Mouse (Mus musculus) forebrain, embryonic 11.5 days (tissue): ENCODE results near the gene Fpgt. TPM values are rescaled to one million over a fixed set of nuclear protein-coding genes. Genes with fewer than 3 reads are reported as not detected.

Experiments
- ATAC-seq: fragments of 200-750 bp; cut with Nextera tagmentation; replicated peaks from 2 replicates; pipeline ENCODE4 v1.8.0; 2017; ENCODE audit warnings: moderate TSS enrichment; ENCODE audit not compliant: low FRiP score
- DNase-seq: peaks from one replicate; pipeline ENCODE4 v3.0.0-alpha.2; 2017; ENCODE audit warnings: low spot score
- H3K27ac ChIP-seq: fragments of 300-500 bp; sonication (generic); 2 replicates; pipeline ENCODE4 v1.5.1; 2014; ENCODE audit warnings: low read depth, low read length
- H3K27me3 ChIP-seq: fragments of 300-500 bp; sonication (generic); 2 replicates; pipeline ENCODE4 v1.6.1; 2014; ENCODE audit warnings: mild to moderate bottlenecking, low read length, mixed read lengths; ENCODE audit not compliant: control insufficient read depth, insufficient read depth
- H3K36me3 ChIP-seq: fragments of 300-500 bp; sonication (generic); 2 replicates; pipeline ENCODE4 v1.6.1; 2014; ENCODE audit warnings: mild to moderate bottlenecking, low read length, moderate library complexity, mixed read lengths; ENCODE audit not compliant: control insufficient read depth, insufficient read depth
- H3K4me1 ChIP-seq: fragments of 300-500 bp; sonication (generic); replicated peaks from 2 replicates; pipeline ENCODE4 v1.6.1; 2014; ENCODE audit warnings: low read length, mixed read lengths; ENCODE audit not compliant: control insufficient read depth, insufficient read depth
- H3K4me2 ChIP-seq: fragments of 300-500 bp; sonication (generic); 2 replicates; pipeline ENCODE4 v1.6.1; 2014; ENCODE audit warnings: low read depth, mild to moderate bottlenecking, low read length, moderate library complexity, mixed read lengths; ENCODE audit not compliant: severe bottlenecking
- H3K4me3 ChIP-seq: fragments of 300-500 bp; sonication (generic); 2 replicates; pipeline ENCODE4 v1.5.1; 2014; ENCODE audit warnings: low read depth, low read length
- H3K9ac ChIP-seq: fragments of 300-500 bp; sonication (generic); 2 replicates; pipeline ENCODE4 v1.6.1; 2014; ENCODE audit warnings: low read length
- H3K9me3 ChIP-seq: fragments of 300-500 bp; sonication (generic); 2 replicates; pipeline ENCODE4 v1.6.1; 2016; ENCODE audit warnings: low read length, mixed read lengths; ENCODE audit not compliant: control insufficient read depth
- WGBS: fragments of 180-500 bp; shearing (Covaris S2); extraction: QIAGEN DNeasy Blood & Tissue Kit; methylation state at CpG from one replicate; pipeline ENCODE4 v1.1.7; 2014; 5-methylcytosine and 5-hydroxymethylcytosine counted together
- polyA plus RNA-seq: library from polyadenylated mRNA; unstranded; fragments of >200 nt; fragmentation: Nextera tagmentation; extraction: Ambion mirVana; gene quantifications from 2 replicates; pipeline ENCODE4 v1.2.1, GENCODE M21; 2014

The Fpgt gene
- polyA plus RNA-seq, 1 experiment from 2014 or later = 20.5 TPM

- H3K4me3 ChIP-seq = no peak overlapping the region
- ATAC-seq (no peak), DNase-seq (no peak)
- no peak overlapping the region for H3K4me2 ChIP-seq
- H3K36me3 ChIP-seq = no peaks in the 10 kb centered on the region
- no peaks in the 10 kb centered on the region for H3K27me3 ChIP-seq
- no peaks in the 10 kb centered on the region for H3K9me3 ChIP-seq
- 81% methylated on average over 6 of the region's 6 CpGs for WGBS
- no peak overlapping the region for H3K27ac ChIP-seq
- H3K9ac ChIP-seq = no peak overlapping the region
- H3K4me1 ChIP-seq = no peaks in the 10 kb centered on the region
Measured at GRCm38 (mm10) chr3:155058800-155059448, 34.3 kb downstream of the Fpgt start.

DNA sequence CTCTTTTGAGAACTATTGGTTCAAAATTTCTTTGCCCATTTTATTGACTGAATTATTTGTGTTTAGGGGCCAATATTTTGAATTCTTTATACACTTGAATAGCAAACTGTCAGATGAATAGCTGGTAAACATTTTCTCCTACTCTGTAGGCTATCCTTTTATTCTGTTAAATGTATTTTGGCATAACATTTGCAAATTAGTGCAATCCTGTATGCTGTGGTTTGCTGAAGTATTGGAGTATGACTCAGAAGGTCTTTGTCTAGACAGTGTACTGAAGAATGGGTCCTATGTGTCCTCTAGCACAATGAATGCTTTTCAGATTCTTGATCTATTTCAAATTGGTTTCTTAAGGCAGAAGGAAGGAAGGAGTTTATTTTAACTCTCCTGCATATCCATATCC lies 35.6 kb downstream of the Fpgt start:
- Histone ChIP-seq H3K4me1 (no peaks in the 10 kb centered on the region), H3K36me3 (no peaks in the 10 kb centered on the region), H3K27me3 (no peaks in the 10 kb centered on the region), H3K4me3 (no peak overlapping the region), H3K9ac (no peak overlapping the region), H3K9me3 (no peaks in the 10 kb centered on the region), H3K27ac (no peak overlapping the region), H3K4me2 (no peak overlapping the region)
- no peak for DNase-seq
- no peak for ATAC-seq

DNA sequence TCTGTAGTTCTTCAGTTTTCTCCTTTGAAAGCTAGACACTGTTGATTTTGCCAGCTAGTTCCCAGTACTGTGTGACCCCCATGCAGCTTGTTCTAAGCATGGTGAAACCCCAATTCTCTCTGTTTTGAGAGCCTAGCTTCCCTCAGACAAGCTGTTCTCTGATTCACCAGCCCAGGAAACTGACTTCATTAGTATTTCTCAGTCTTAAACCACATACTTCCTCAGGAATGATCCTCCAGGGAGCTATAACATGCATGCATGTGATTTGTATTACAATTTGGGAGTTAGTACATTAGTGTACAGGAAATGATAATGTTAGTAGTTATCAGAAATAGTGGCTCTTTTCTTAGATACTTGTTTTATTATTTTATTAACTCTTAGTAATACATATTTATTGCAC lies 36.6 kb downstream of the Fpgt start:
- Histone ChIP-seq H3K27ac (no peak overlapping the region), H3K36me3 (no peaks in the 10 kb centered on the region), H3K4me1 (no peaks in the 10 kb centered on the region), H3K4me3 (no peak overlapping the region), H3K27me3 (no peaks in the 10 kb centered on the region), H3K9ac (no peak overlapping the region), H3K4me2 (no peak overlapping the region), H3K9me3 (no peaks in the 10 kb centered on the region)
- ATAC-seq (no peak), DNase-seq (no peak)

GRCm38 (mm10) chr3:155055231-155055916 lies 37.8 kb downstream of the Fpgt start, which contains the start of gene Tnni3k:
Tnni3k (minus strand) TSS chr3:155055407.
- ATAC-seq (no peak), DNase-seq (no peak)
- H3K27ac ChIP-seq = no peak within 1 kb of the TSS
- no peak within 1 kb of the TSS for H3K9ac ChIP-seq
- H3K36me3 ChIP-seq = no peaks in the 10 kb centered on the region
- no peaks in the 10 kb centered on the region for H3K27me3 ChIP-seq
- H3K4me1 ChIP-seq = no peaks in the 10 kb centered on the region
- H3K9me3 ChIP-seq = no peaks in the 10 kb centered on the region
- WGBS = 81% methylated on average over 6 of the region's 6 CpGs
- H3K4me2 ChIP-seq = no peak within 1 kb of the TSS
- no peak within 1 kb of the TSS for H3K4me3 ChIP-seq

DNA sequence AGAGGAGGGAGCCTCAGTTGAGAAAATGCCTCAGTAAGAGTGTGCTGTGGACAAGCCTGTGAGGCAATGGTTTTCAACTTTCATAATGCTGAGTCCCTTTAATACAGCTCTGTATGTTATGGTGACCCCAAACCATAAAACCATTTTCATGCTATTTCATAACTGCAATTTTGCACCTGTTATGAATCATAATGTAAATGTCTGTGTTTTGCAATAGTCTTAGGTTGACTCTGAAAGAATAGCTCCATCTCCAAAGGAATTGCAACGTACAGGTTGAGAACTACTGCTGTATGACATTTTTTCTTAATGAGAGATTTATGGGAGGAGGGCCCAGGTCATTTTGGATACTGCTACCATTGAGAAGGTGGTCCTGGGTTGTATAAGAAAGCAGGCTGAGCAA lies 40.0 kb downstream of the Fpgt start:
- no peak overlapping the region for H3K27ac ChIP-seq
- 84% methylated on average over 1 of the region's 1 CpGs for WGBS
- no peak overlapping the region for H3K9ac ChIP-seq
- no peaks in the 10 kb centered on the region for H3K9me3 ChIP-seq
- DNase-seq (no peak), ATAC-seq (no peak)
- H3K4me1 ChIP-seq = no peaks in the 10 kb centered on the region
- H3K36me3 ChIP-seq = no peaks in the 10 kb centered on the region
- no peak overlapping the region for H3K4me3 ChIP-seq
- H3K27me3 ChIP-seq = no peaks in the 10 kb centered on the region
- H3K4me2 ChIP-seq = no peak overlapping the region

DNA sequence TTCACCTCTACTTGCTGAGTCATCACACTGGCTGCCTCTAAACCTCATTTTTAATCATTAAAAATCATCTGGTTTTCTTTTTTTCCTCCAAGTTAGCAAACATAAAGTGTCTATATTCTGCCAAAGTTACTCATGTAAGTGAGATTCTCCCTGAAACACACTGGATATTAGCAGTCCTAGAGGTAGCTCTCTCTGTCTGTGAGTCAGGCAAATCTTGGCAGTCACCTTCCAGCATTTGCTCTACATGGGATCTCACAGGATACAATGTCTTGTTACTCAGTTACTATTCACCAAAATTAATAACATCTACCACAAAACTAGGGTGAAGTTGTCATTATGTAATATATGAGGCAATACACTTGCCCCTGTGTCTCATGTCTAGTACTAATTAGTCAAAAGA lies 41.2 kb downstream of the Fpgt start:
- no peak for ATAC-seq

DNA sequence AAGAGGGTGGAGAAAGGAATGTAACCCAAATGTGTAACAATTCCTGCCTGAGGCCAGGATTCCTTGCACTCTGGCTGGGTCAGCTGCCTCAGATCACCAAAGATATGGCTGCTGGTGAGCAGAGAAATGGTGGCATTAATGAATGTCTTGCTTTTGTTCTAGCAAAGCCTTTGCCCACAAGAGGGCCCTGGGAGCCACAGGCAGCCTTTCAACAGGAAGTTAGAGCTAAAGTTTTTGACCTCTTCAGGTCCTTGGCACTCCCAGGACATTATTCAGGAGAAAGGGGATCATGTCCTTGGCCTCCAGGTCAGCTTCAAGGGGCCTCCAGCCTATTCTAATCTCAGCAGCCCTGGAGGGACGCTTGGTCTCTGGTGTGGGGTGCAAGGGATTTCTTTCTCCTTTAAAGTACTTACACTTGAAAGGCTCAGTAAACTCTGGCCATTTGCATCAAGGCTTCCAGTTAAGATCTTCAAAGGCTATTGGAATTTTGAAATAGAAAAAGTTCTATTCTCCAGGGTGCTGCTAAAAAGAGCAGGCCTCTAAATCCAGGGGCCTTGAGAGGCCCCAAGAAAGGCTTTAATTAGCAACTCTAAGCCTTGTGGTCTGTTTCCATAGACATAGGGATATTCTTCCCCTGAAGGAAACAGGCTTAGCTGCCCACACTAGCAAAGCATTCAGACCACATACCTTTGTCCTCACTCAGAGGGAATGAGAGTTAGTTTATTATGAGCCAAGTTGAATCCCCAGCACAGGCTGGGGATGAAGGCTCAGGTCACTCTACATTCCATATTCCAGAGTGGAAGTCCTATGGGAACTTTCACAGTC lies 54.0 kb downstream of the Fpgt start:
- no peaks in the 10 kb centered on the region for H3K9me3 ChIP-seq
- DNase-seq (no peak), ATAC-seq (peak; percentile 78)
- no peak overlapping the region for H3K27ac ChIP-seq
- no peak overlapping the region for H3K9ac ChIP-seq
- 7% methylated on average over 1 of the region's 1 CpGs for WGBS
- peaks cover 4% of the 10 kb centered on the region; the same call in 1 of the 2 replicates for H3K4me1 ChIP-seq
- H3K36me3 ChIP-seq = no peaks in the 10 kb centered on the region
- no peak overlapping the region for H3K4me3 ChIP-seq
- H3K27me3 ChIP-seq = peaks cover 2% of the 10 kb centered on the region; the same call in 1 of the 2 replicates
- H3K4me2 ChIP-seq = no peak overlapping the region

More for the DNA sequence above, 41.2 kb downstream of the Fpgt start:
- no peaks in the 10 kb centered on the region for H3K4me1 ChIP-seq
- H3K9ac ChIP-seq = no peak overlapping the region
- no peaks in the 10 kb centered on the region for H3K9me3 ChIP-seq
- no peak overlapping the region for H3K4me3 ChIP-seq
- no peak for DNase-seq
- no peak overlapping the region for H3K4me2 ChIP-seq
- H3K27me3 ChIP-seq = no peaks in the 10 kb centered on the region
- no peaks in the 10 kb centered on the region for H3K36me3 ChIP-seq
- H3K27ac ChIP-seq = no peak overlapping the region
